Mouse (Mus musculus): ENCODE data around the gene Zfp385a. TPM values are rescaled to one million over a fixed set of nuclear protein-coding genes. Genes with fewer than 3 reads are reported as not detected.

The Zfp385a gene
- polyA plus RNA-seq, 1 experiment from 2014 or later = 18.9 TPM

DNA sequence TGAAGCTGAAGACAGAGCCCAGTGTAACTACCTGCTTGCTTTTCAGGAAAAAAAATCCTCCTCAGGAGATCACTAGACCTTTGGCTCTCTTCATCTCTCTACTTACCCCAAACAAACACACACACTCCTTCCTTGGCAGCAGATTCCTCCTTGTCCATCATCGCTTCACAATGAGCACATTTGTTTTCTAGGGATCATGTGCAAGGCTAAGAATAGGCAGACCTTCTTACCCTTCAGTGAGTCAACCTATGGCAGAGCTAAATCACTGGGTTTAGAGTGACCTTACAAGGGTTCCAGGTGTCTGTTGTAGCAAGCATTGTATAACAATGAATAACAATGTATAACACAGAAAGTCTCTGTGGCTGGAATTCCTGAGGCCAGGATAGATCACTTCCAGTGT is 31.8 kb upstream of the Zfp385a start:
- H3K27ac ChIP-seq (replicated peaks) = peak overlapping the region; percentile 48; the same call in 1 of the 2 replicates
- H3K4me2 ChIP-seq (replicated peaks) = no peak overlapping the region
- no peaks in the 10 kb centered on the region for H3K36me3 ChIP-seq
- H3K4me1 ChIP-seq = peaks cover 24% of the 10 kb centered on the region
- H3K9me3 ChIP-seq (replicated peaks) = no peaks in the 10 kb centered on the region
- WGBS = 70% methylated on average over 1 of the region's 1 CpGs
- no peak overlapping the region for H3K4me3 ChIP-seq (replicated peaks)
- H3K9ac ChIP-seq = no peak overlapping the region
- no peaks in the 10 kb centered on the region; the same call in 1 of the 2 replicates for H3K27me3 ChIP-seq
- ATAC-seq (ENCODE audit: insufficient number of reproducible peaks, low FRiP score, low TSS enrichment, low read depth) = no peak

DNA sequence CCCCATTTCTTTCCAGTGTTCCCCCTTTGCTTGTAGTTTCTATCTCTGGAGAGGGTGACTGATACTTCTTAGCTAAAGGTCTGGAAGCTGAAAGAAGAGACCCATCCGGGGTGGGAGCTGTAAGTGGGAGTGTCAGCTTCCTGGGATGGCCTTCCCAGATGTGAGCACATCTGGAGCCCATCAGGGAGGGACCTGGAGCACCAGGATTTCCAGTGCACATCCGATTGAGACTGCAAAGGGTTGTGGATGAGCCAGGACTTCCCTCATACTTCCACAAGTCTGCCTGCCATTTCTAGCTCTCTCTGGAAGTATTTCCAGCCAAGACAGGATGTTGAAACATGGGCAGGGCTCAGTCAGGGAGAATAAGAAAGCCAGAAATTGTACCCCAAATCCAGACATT is 31.3 kb upstream of the Zfp385a start:
- H3K27ac ChIP-seq (replicated peaks) = peak overlapping the region; percentile 48
- no peaks in the 10 kb centered on the region for H3K36me3 ChIP-seq
- ATAC-seq (ENCODE audit: insufficient number of reproducible peaks, low FRiP score, low TSS enrichment, low read depth) = no peak
- WGBS = 19% methylated on average over 2 of the region's 2 CpGs
- no peak overlapping the region for H3K9ac ChIP-seq
- no peak overlapping the region for H3K4me3 ChIP-seq (replicated peaks)
- no peaks in the 10 kb centered on the region for H3K9me3 ChIP-seq (replicated peaks)
- peaks cover 21% of the 10 kb centered on the region for H3K4me1 ChIP-seq
- H3K4me2 ChIP-seq (replicated peaks) = no peak overlapping the region
- no peaks in the 10 kb centered on the region; the same call in 1 of the 2 replicates for H3K27me3 ChIP-seq

DNA sequence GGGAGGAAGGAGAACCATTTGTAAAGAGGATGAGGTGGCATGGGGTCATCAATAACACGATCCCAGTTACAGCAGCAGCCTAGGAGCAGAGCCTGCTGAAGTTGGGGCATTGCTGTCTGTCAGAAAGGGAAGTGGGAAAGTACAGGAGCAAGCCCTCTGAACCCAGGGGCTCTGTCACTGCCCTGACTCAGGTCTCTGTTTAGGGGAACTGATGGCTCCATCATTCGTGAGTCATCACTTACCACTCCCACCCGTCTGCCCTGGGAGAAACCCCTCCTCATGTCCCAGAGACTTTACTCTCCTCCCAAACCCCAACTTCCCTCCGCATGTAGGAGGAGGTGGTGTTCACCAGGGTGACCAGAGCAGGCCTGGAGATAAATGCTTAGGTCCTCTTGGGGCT is 30.6 kb upstream of the Zfp385a start:
- no peak overlapping the region for H3K9ac ChIP-seq
- no peak overlapping the region for H3K27ac ChIP-seq (replicated peaks)
- no peak overlapping the region for H3K4me2 ChIP-seq (replicated peaks)
- H3K9me3 ChIP-seq (replicated peaks) = no peaks in the 10 kb centered on the region
- H3K4me1 ChIP-seq = peaks cover 21% of the 10 kb centered on the region
- ATAC-seq (ENCODE audit: insufficient number of reproducible peaks, low FRiP score, low TSS enrichment, low read depth) = no peak
- H3K27me3 ChIP-seq = no peaks in the 10 kb centered on the region; the same call in 1 of the 2 replicates
- no peaks in the 10 kb centered on the region for H3K36me3 ChIP-seq
- no peak overlapping the region for H3K4me3 ChIP-seq (replicated peaks)
- 52% methylated on average over 4 of the region's 4 CpGs for WGBS

DNA sequence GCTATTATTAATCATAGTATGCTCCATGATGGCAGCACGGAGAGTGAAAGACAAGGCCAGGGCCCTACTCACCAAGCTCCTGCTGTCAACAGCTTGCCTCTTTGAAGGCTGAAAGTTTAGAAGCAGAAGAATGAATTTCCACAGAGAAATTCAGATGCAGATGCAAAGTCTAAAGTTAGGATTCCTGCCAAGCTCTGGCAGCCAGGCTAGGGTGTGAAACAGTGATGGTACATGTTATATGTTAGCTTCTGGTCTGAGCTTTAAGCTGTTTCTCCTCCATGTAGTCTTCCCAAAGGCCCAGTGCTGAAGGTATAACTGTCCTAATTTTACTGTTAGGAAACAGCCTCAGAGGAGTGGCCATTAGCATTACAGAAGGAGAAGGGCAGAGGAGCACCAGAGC is 29.2 kb upstream of the Zfp385a start:
- H3K4me2 ChIP-seq (replicated peaks) = no peak overlapping the region
- H3K36me3 ChIP-seq = no peaks in the 10 kb centered on the region
- H3K4me1 ChIP-seq = peaks cover 32% of the 10 kb centered on the region
- H3K27ac ChIP-seq (replicated peaks) = no peak overlapping the region
- no peak overlapping the region for H3K9ac ChIP-seq
- H3K27me3 ChIP-seq = no peaks in the 10 kb centered on the region
- ATAC-seq (ENCODE audit: insufficient number of reproducible peaks, low FRiP score, low TSS enrichment, low read depth) = no peak
- no peaks in the 10 kb centered on the region for H3K9me3 ChIP-seq (replicated peaks)
- 77% methylated on average over 1 of the region's 1 CpGs for WGBS
- no peak overlapping the region for H3K4me3 ChIP-seq (replicated peaks)

DNA sequence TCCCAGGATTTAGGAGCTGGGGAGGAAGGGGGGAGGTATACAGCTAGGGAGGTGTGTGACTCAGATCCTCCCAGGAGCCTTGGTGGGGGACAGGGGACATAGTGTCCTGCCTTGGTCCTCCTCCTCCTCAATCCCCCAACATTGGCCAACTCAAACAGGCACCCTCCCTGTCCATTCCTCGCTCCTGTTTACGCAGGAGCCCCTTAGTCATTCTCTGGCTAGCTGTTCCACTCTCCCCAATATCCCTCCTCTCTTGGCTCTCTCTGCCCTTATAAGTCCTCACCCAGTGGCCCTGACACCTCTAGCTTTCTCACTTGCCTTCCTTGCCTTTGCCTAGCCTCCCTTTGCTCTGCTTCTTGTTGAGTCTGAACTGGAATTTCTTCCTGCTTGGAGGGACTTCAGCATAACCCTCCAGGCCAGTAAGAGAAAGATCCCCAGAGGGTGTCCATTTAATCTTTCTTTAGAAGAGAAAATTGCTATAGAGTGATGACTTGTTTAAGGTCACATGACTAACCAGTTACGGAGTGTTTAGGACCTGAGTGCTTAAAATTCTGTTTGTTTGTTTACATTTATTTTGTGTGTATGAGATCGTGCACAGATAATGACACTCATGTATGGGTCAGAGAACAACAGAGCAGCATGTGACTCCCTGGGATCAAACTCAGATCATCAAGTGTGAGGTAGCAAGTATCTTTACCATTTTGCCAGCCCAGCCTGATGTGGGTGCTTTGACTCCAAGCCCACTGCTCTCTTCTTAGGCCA is 28.5 kb upstream of the Zfp385a start:
- H3K27me3 ChIP-seq = no peaks in the 10 kb centered on the region
- peaks cover 36% of the 10 kb centered on the region for H3K4me1 ChIP-seq
- ATAC-seq (ENCODE audit: insufficient number of reproducible peaks, low FRiP score, low TSS enrichment, low read depth) = no peak
- H3K4me2 ChIP-seq (replicated peaks) = no peak overlapping the region
- H3K36me3 ChIP-seq = no peaks in the 10 kb centered on the region
- H3K9me3 ChIP-seq (replicated peaks) = no peaks in the 10 kb centered on the region
- H3K9ac ChIP-seq = no peak overlapping the region
- no peak overlapping the region for H3K27ac ChIP-seq (replicated peaks)
- H3K4me3 ChIP-seq (replicated peaks) = no peak overlapping the region
- WGBS = 83% methylated on average over 4 of the region's 4 CpGs

DNA sequence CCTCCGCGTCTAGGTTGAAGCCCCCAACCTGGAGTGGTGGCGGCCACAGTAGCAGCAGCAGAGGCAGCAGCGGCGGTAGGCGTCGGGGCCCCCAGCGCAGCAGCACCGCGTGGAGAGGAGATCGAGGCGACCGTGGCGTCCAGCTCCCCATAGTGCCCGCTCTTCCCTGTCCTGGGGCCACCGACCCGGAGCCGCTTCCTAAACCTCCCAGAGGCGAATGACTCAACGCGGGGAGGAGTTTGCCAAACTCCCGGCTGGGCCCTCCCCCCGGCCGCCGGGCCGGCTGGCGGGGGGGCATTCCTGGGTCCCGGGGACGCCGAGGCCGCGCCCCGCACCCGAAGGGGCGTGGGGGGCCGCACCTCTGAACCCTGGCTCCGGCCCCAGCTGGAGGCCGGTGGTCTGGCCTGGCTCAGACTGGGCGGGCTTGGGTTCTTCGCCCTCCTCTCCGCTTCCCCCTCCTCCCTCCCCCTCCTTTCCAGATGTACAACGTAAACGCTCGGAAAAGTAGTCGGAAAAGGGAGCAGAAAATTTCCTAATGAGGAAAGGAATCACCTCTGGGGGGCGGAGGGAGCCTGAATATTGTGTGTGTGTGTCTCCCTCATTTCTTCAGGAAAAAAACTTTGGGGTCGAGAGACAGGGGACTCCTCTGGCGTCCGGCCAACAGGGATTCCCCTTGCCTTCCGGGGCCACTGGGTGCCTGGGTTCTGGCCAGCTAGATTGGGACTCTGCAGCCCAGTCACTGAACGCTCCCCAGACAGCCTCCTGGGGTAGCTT is 26.7 kb upstream of the Zfp385a start, which contains the start of gene Itga5:
Gene Itga5, minus strand, starts transcription at position 388 of the 774 bp plus-strand sequence.
- no peaks in the 10 kb centered on the region for H3K27me3 ChIP-seq
- WGBS = 0% methylated on average over 45 of the region's 51 CpGs
- peak within 1 kb of the TSS; percentile 92 for H3K27ac ChIP-seq (replicated peaks)
- H3K4me1 ChIP-seq = peaks cover 33% of the 10 kb centered on the region
- peak; percentile 75 for ATAC-seq (ENCODE audit: insufficient number of reproducible peaks, low FRiP score, low TSS enrichment, low read depth)
- H3K36me3 ChIP-seq = no peaks in the 10 kb centered on the region
- peak within 1 kb of the TSS; percentile 64 for H3K4me2 ChIP-seq (replicated peaks)
- no peaks in the 10 kb centered on the region for H3K9me3 ChIP-seq (replicated peaks)
- peak within 1 kb of the TSS; percentile 94 for H3K4me3 ChIP-seq (replicated peaks)
- peak within 1 kb of the TSS; percentile 85 for H3K9ac ChIP-seq

DNA sequence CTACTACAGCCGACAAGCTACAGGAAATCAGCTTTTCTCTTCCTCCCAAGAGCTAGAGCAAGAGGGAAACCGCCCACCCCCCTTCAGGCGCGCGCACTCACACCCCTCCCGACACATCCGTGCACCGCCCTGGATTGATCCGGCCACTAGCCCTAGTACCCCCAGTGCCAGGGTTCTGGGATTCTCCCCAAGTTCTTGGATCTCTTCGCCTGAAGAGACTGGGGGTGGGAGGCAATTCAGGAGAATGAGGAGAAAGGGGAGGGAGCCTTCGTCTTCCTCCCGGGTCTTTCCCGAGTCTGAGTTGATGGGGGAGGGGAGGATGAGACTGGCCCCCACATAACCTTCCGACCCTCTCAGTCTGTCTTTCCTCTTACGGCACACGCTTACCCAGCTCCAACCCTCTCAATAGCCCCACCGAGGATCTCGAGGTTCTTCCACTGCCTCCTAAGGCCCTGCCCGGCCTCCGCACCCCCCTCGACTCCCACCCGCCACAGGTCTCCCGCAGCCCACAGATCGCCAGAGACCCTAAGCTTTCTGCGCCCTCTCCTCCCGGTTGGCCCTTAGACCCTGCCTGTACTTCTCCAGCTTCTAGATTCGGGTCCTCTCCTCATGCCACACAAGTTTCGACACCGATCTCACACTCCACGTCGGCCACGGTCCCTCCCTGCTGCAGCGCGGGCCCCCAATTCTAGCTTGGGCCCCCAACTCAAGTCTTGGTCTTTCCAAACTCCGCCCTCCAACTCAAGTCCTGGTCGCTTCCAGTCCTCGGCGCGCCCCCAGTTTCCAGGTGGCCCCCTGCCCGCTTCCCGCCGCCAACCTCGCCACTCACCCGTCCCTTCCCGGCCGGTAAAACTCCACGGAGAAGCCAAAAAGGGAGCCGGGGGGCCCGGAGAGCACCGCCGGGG is 25.8 kb upstream of the Zfp385a start:
- under 1% methylated on average over 51 of the region's 51 CpGs for WGBS

DNA sequence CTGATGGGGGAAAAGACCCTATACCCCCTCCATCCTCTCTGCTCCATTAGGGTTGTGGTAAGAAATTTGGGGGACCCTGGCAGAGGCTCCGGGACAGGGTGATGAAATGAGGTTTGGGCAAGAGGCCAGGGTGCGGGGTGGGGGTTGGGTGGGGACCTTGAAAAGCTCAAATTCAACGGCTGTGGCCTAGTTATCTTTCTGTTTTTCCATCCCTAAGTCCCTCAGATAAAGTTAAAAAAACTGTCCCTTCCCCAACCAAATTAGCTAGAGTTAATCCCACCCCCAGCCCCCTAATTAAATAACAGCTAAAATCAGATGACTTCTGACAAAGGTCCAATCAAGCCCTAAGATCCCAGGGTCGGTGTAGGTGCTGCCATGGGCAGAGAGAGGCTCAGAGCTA is 24.9 kb upstream of the Zfp385a start:
- peaks cover 35% of the 10 kb centered on the region for H3K4me1 ChIP-seq
- H3K27me3 ChIP-seq = no peaks in the 10 kb centered on the region
- H3K9me3 ChIP-seq (replicated peaks) = no peaks in the 10 kb centered on the region
- no peak for ATAC-seq (ENCODE audit: insufficient number of reproducible peaks, low FRiP score, low TSS enrichment, low read depth)
- peak overlapping the region; percentile 94 for H3K4me3 ChIP-seq (replicated peaks)
- peak overlapping the region; percentile 64 for H3K4me2 ChIP-seq (replicated peaks)
- 0 out of 2 replicates have a peak overlapping the region, but pooled peaks have one; percentile 92 for H3K27ac ChIP-seq (replicated peaks)
- H3K9ac ChIP-seq = 0 out of 2 replicates have a peak overlapping the region, but pooled peaks have one; percentile 85
- 41% methylated on average over 4 of the region's 4 CpGs for WGBS
- no peaks in the 10 kb centered on the region for H3K36me3 ChIP-seq

More for the DNA sequence above, 25.8 kb upstream of the Zfp385a start:
- H3K9me3 ChIP-seq (replicated peaks) = no peaks in the 10 kb centered on the region
- H3K27ac ChIP-seq (replicated peaks) = peak overlapping the region; percentile 92
- H3K36me3 ChIP-seq = no peaks in the 10 kb centered on the region
- H3K27me3 ChIP-seq = no peaks in the 10 kb centered on the region
- H3K4me3 ChIP-seq (replicated peaks) = peak overlapping the region; percentile 94
- H3K9ac ChIP-seq = peak overlapping the region; percentile 85
- H3K4me1 ChIP-seq = peaks cover 27% of the 10 kb centered on the region
- peak; percentile 75; the same call in 1 of the 2 replicates for ATAC-seq (ENCODE audit: insufficient number of reproducible peaks, low FRiP score, low TSS enrichment, low read depth)
- peak overlapping the region; percentile 64 for H3K4me2 ChIP-seq (replicated peaks)

DNA sequence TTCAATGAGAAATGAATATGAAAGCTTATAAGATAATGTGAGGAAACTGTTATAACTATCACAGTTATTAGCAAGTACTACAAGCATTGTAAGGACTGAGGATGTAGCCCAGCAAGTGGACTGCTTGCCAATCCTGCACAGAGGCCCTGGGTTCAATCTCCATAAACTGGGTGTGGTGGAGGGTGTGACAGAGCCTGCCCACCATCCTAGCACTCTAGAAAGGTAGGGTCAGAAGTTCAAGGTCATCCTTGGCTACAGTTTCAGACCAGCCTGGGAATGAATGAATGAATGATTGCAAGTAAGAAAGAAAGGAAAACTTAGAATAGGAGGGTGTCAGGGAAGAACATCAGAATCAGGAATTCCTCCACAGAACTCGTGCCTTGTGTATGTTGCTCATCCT is 23.9 kb upstream of the Zfp385a start:
- Histone ChIP-seq H3K9ac (no peak overlapping the region), H3K27me3 (no peaks in the 10 kb centered on the region), H3K36me3 (no peaks in the 10 kb centered on the region), H3K27ac (replicated peaks) (no peak overlapping the region), H3K9me3 (replicated peaks) (no peaks in the 10 kb centered on the region), H3K4me1 (peaks cover 44% of the 10 kb centered on the region), H3K4me3 (replicated peaks) (no peak overlapping the region), H3K4me2 (replicated peaks) (no peak overlapping the region)
- ATAC-seq (ENCODE audit: insufficient number of reproducible peaks, low FRiP score, low TSS enrichment, low read depth) = no peak
- 50% methylated on average over 1 of the region's 1 CpGs for WGBS

DNA sequence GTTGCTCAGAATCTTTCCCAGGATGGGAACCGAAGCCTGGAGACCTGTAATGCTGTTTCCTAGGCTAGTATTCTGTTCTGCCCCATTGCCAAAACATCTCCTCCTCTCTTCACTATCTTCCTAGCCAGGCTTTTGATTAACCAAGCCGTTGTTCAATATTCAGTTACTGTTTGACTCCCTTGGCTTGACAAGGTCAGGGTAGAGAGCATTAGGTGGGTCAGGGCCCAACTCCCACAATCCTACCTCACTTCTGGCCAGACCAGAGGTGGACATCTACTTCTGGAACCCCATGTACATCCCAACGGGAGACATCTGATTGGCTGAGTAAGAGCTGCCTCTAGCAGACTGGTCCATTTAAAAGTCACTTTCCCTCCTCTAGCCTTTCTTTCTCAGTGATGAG is 23.1 kb upstream of the Zfp385a start:
- Histone ChIP-seq H3K4me2 (replicated peaks) (no peak overlapping the region), H3K36me3 (no peaks in the 10 kb centered on the region), H3K27ac (replicated peaks) (no peak overlapping the region), H3K9me3 (replicated peaks) (no peaks in the 10 kb centered on the region), H3K4me3 (replicated peaks) (no peak overlapping the region), H3K9ac (no peak overlapping the region), H3K4me1 (peaks cover 53% of the 10 kb centered on the region), H3K27me3 (no peaks in the 10 kb centered on the region)
- 95% methylated on average over 3 of the region's 3 CpGs for WGBS
- ATAC-seq (ENCODE audit: insufficient number of reproducible peaks, low FRiP score, low TSS enrichment, low read depth) = no peak

All from embryonic facial prominence, embryonic 15.5 days (tissue).